Mouse (Mus musculus): ENCODE measurements around the gene Myh7.
"Not testable (repeated sequence)": the region's sequence is repeated elsewhere in the genome, so short reads cannot be mapped to it uniquely, and the experiment has no call there.

Gene Myh7

GRCm38 (mm10) chr14:54968344-54968743 lies 26.1 kb downstream of the Myh7 start:
- DNase-seq (ENCODE audit: inconsistent ontology term): no peak

- DNase-seq (ENCODE audit: inconsistent ontology term): no peak
Measured at GRCm38 (mm10) chr14:54967874-54968273, 26.6 kb downstream of the Myh7 start.

GRCm38 (mm10) chr14:54966320-54966977 lies 28.0 kb downstream of the Myh7 start, which contains the start of gene Myh6:
Gene Myh6, minus strand, starts transcription at chr14:54966927.
- DNase-seq (ENCODE audit: inconsistent ontology term): no peak

GRCm38 (mm10) chr14:54965631-54966030 lies 28.8 kb downstream of the Myh7 start:
- DNase-seq (ENCODE audit: inconsistent ontology term): no peak

- no peak for DNase-seq (ENCODE audit: inconsistent ontology term)
Measured at GRCm38 (mm10) chr14:54965044-54965443, 29.4 kb downstream of the Myh7 start.

- DNase-seq (ENCODE audit: inconsistent ontology term): no peak
Measured at GRCm38 (mm10) chr14:54963727-54964126, 30.7 kb downstream of the Myh7 start.

- DNase-seq (ENCODE audit: inconsistent ontology term): no peak
Measured at GRCm38 (mm10) chr14:54962714-54963113, 31.7 kb downstream of the Myh7 start.

GRCm38 (mm10) chr14:54961487-54961886 lies 32.9 kb downstream of the Myh7 start:
- DNase-seq (ENCODE audit: inconsistent ontology term): no peak

GRCm38 (mm10) chr14:54960769-54961168 lies 33.7 kb downstream of the Myh7 start:
- DNase-seq (ENCODE audit: inconsistent ontology term): no peak

GRCm38 (mm10) chr14:54959853-54960613 lies 34.4 kb downstream of the Myh7 start:
- not testable (repeated sequence) for DNase-seq (ENCODE audit: inconsistent ontology term)

GRCm38 (mm10) chr14:54959197-54959596 lies 35.2 kb downstream of the Myh7 start:
- no peak for DNase-seq (ENCODE audit: inconsistent ontology term)

GRCm38 (mm10) chr14:54958503-54958902 lies 35.9 kb downstream of the Myh7 start:
- DNase-seq (ENCODE audit: inconsistent ontology term): no peak

- no peak for DNase-seq (ENCODE audit: inconsistent ontology term)
Measured at GRCm38 (mm10) chr14:54956533-54956932, 37.9 kb downstream of the Myh7 start.

GRCm38 (mm10) chr14:54955481-54955880 lies 38.9 kb downstream of the Myh7 start:
- no peak for DNase-seq (ENCODE audit: inconsistent ontology term)

GRCm38 (mm10) chr14:54954474-54954873 lies 40.0 kb downstream of the Myh7 start:
- no peak for DNase-seq (ENCODE audit: inconsistent ontology term)

- DNase-seq (ENCODE audit: inconsistent ontology term): no peak
Measured at GRCm38 (mm10) chr14:54953664-54954206, 40.7 kb downstream of the Myh7 start.

GRCm38 (mm10) chr14:54951587-54951986 lies 42.8 kb downstream of the Myh7 start:
- no peak for DNase-seq (ENCODE audit: inconsistent ontology term)

GRCm38 (mm10) chr14:54950493-54950892 lies 43.9 kb downstream of the Myh7 start:
- no peak for DNase-seq (ENCODE audit: inconsistent ontology term)

- no peak for DNase-seq (ENCODE audit: inconsistent ontology term)
Measured at GRCm38 (mm10) chr14:54948781-54949180, 45.6 kb downstream of the Myh7 start.

GRCm38 (mm10) chr14:54947008-54947407 lies 47.4 kb downstream of the Myh7 start:
- DNase-seq (ENCODE audit: inconsistent ontology term): not testable (repeated sequence)

GRCm38 (mm10) chr14:54945975-54946704 lies 48.3 kb downstream of the Myh7 start:
- DNase-seq (ENCODE audit: inconsistent ontology term): no peak

GRCm38 (mm10) chr14:54944939-54945338 lies 49.5 kb downstream of the Myh7 start:
- DNase-seq (ENCODE audit: inconsistent ontology term): no peak

All from Muller cell, postnatal 12 days (primary cell).